Mouse (Mus musculus): ENCODE results near the gene 4921517D22Rik.
"Not testable (repeated sequence)": the region's sequence is repeated elsewhere in the genome, so short reads cannot be mapped to it uniquely, and the experiment has no call there.

GRCm38 (mm10) chr13:59722089-59722488 is 28.2 kb upstream of the 4921517D22Rik start:
- not testable (repeated sequence) for TF ChIP-seq CTCF (IDR thresholded peaks at IDR 0.05; ENCODE audit: low read depth, low read length); GATA1 (IDR thresholded peaks at IDR 0.05; ENCODE audit: borderline replicate concordance, low read length)

All from G1E (cell line).